Mouse (Mus musculus) neural tube, embryonic 10.5 days (tissue): ENCODE measurements around the gene Kctd2.
"Not testable (repeated sequence)": the region's sequence is repeated elsewhere in the genome, so short reads cannot be mapped to it uniquely, and the experiment has no call there.

Source experiments
- DNase-seq: peaks from one replicate; pipeline ENCODE4 v3.0.0-alpha.2; 2017; ENCODE audit warnings: low spot score; ENCODE audit errors: extremely low spot score

The Kctd2 gene

GRCm38 (mm10) chr11:115439326-115439725 is 19.4 kb downstream of the Kctd2 start:
- no peak for DNase-seq

GRCm38 (mm10) chr11:115439906-115440595 is 20.1 kb downstream of the Kctd2 start, which contains the start of gene Trim80:
Trim80 (plus strand) TSS chr11:115440545.
- no peak for DNase-seq

- no peak for DNase-seq
These were observed 21.5 kb downstream of the Kctd2 start for GRCm38 (mm10) chr11:115441417-115441816.

GRCm38 (mm10) chr11:115446906-115447305 is 27.0 kb downstream of the Kctd2 start:
- no peak for DNase-seq

GRCm38 (mm10) chr11:115447321-115447885 is 27.5 kb downstream of the Kctd2 start:
- DNase-seq: no peak

GRCm38 (mm10) chr11:115448075-115448474 is 28.1 kb downstream of the Kctd2 start:
- no peak for DNase-seq

GRCm38 (mm10) chr11:115448998-115449397 is 29.1 kb downstream of the Kctd2 start:
- DNase-seq: no peak

- DNase-seq: no peak
These were observed 30.2 kb downstream of the Kctd2 start for GRCm38 (mm10) chr11:115450176-115450575.

- DNase-seq: no peak
These were observed 31.9 kb downstream of the Kctd2 start for GRCm38 (mm10) chr11:115451781-115452241.

- DNase-seq: no peak
These were observed 32.4 kb downstream of the Kctd2 start for GRCm38 (mm10) chr11:115452281-115452860.

- no peak for DNase-seq
These were observed 33.4 kb downstream of the Kctd2 start for GRCm38 (mm10) chr11:115453306-115453705.

GRCm38 (mm10) chr11:115454822-115455221 is 34.9 kb downstream of the Kctd2 start:
- DNase-seq: not testable (repeated sequence)

- DNase-seq: no peak
These were observed 35.7 kb downstream of the Kctd2 start for GRCm38 (mm10) chr11:115455619-115456018.

- no peak for DNase-seq
These were observed 36.3 kb downstream of the Kctd2 start for GRCm38 (mm10) chr11:115456182-115456581.

- DNase-seq: no peak
These were observed 37.5 kb downstream of the Kctd2 start for GRCm38 (mm10) chr11:115457405-115457804.

- DNase-seq: no peak
These were observed 41.0 kb downstream of the Kctd2 start for GRCm38 (mm10) chr11:115460976-115461375.

GRCm38 (mm10) chr11:115461846-115462242 is 41.9 kb downstream of the Kctd2 start:
- no peak for DNase-seq

GRCm38 (mm10) chr11:115462243-115462891 is 42.4 kb downstream of the Kctd2 start, which contains the start of gene Slc16a5:
Slc16a5 (plus strand) TSS chr11:115462474.
- DNase-seq: no peak

GRCm38 (mm10) chr11:115463397-115463796 is 43.5 kb downstream of the Kctd2 start:
- DNase-seq: no peak

- DNase-seq: no peak
These were observed 44.9 kb downstream of the Kctd2 start for GRCm38 (mm10) chr11:115464851-115465250.

- DNase-seq: peak; percentile 72
These were observed 47.3 kb downstream of the Kctd2 start for GRCm38 (mm10) chr11:115467217-115467618.

GRCm38 (mm10) chr11:115472183-115472582 is 52.3 kb downstream of the Kctd2 start:
- DNase-seq: no peak
